Mouse (Mus musculus): ENCODE measurements at regions not wholly inside any gene's neighbourhood (a gene's known extent, or its start where the extent isn't known, plus 50 kb on each side); places are given as distances from the start of the nearest gene placed in this dataset.

DNA sequence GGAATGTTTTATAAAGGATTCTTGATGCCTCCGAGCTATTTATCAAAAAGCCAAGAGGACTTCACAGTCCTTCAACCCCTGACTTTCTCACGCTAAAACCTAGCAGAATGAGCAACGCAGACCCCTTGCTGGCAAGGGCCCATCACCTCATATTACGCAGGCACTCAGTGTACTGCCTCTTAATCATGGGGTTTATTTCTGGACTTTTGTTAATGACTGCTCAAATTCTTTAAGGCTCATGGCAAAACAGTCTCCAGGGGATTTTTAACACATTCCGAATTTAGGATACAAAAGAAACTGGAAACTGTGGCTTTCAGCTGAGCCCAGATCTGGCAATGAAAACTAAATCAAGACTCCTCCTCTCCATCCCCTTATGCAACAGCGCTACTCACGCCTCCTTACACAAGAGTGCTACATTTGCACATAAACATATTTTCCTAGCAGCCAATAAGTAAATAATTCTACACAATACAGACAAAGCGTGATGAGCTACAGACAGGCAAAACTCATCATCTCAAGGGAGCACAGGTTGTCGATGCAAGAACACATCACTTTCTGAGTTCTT is 492.0 kb upstream of the Id4 start:
- TF ChIP-seq CTCF (IDR thresholded peaks at IDR 0.05; ENCODE audit: low read depth) (no peak), EP300 (optimal IDR thresholded peaks at IDR 0.05) (no peak)
